Mouse (Mus musculus): ENCODE data around the gene Olfr1508.
"Not testable (repeated sequence)": the region's sequence is repeated elsewhere in the genome, so short reads cannot be mapped to it uniquely, and the experiment has no call there.

The Olfr1508 gene

DNA sequence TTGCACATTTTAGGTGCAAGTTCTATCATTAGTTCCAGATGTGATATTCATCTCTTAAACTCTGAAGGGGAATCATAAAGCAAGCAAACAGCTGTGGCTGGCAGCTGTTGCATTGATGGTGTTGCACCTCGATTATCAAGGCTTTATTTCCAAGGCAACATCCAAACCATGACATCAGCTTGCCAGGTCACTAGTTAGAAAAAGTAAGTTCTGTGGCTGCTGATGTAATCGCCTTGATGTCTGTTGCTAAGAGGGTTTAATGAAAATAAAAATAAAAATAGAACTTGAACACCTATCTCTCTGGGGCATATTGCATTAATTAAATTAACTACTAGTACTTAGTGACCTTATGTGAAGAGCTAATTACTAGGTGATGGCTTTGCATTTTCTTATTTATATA, at the start of gene Olfr1508:
Gene Olfr1508 (minus strand): TSS at position 101 of the 400 bp plus-strand sequence.
- DNase-seq = no peak

DNA sequence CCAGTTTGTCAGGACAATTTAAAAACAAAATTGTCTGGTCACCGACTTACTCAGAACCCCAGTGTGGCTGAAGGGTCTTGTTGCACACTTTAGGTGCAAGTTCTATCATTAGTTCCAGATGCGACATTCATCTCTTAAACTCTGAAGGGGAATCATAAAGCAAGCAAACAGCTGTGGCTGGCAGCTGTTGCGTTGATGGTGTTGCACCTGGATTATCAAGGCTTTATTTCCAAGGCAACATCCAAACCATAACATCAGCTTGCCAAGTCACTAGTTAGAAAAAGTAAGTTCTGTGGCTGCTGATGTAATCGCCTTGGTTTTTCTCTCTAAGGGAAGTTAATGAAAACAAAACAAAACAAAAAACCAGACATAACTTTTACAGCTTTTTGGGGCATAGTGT, 28.2 kb upstream of the Olfr1508 start, which contains the start of gene Olfr1507:
Gene Olfr1507 (minus strand): TSS at position 234 of the 400 bp plus-strand sequence.
- no peak for DNase-seq

DNA sequence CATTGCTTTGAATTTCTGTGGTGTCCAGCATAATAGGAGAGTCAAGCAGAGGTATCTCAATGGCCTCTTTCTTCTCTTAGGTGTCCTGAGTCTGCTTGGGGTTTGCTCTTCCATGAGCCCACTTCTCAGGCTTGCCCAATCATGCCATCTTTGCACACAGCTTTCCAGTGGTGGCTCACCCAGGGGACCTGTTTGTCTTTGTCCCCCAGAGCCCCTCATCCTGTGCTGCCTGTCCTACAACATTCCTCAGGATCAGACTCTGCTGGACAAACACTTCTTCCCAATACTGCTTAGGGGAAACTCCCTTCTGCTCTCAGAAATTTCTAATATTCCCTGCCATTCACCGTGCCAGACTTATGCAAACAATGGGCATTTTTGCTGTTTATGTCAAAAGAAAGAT, 1.6 kb downstream of the Olfr1508 start:
- DNase-seq = no peak

DNA sequence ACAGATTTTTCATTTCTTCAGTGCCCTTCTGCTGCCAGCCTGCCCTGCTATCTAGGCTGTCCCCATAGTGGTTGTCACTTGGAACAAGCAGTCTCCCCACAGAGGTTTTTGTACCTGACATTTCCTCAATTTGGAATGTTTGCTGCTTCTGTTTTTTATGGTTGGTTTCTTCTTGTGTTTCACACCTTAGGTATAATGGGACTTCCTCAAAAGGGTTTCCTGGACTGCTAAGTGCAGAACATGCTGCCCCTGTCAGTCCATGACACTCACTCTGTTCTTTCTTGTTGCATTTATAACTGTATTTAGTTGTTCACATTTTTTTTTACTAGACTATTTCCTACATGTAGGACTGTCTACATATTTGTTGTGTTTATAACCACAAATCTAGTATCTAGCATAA, 5.4 kb downstream of the Olfr1508 start:
- no peak for DNase-seq

DNA sequence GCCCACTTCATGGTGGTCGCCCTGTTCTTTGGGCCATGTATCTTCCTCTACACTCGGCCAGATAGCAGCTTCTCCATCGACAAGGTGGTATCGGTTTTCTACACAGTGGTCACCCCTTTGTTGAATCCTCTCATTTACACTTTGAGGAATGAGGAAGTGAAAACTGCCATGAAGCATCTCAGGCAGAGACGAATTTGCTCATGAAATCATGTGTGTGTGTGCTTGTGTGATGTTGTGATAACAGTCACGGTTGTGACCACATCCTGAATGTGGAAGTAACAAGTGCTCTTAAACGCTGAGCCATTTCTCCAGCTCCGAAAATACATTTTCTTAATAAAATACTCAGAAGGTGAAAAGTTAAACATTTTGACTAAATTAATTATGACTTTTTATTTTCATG, 16.2 kb downstream of the Olfr1508 start:
- no peak for DNase-seq

DNA sequence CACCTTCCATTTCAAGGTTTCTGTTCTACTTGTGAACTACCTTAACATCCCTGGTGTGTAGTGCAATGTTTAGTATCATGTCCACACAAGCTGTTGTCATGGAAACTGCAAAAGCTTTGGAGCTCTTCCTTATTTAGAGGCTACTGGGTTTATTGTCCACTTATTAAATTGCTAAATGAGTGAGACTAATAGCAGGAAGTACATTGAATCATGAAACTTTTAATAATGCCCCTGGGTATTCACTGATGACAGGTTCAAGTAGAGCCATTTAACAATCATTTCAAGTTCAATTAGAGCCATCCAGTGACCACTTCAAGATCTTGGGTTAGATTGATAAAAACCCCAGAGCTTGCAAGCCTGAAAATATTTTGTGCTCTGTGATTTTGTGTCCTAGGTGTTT, 24.6 kb downstream of the Olfr1508 start, which contains the start of gene Olfr1509:
Gene Olfr1509 (plus strand): TSS at position 301 of the 400 bp plus-strand sequence.
- no peak for DNase-seq

DNA sequence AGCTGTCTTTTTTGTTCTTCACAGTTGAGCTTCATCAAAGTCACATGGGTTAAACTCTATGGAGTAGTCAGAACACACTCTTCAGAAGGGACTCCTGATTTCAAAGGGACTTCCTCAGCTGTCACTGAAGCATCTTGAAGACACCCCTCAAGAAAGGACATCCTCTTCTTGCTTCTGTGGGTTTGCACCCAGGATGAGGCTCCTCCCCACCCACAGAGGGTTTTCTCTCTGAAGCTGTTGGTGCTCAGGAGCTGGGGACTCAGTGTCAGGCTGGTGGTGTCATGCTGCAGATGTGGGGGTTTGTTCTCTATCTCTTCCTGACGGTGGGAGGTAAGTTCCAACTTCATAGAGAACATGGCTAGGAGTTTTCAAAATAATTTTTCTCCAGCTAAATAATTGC, 39.6 kb downstream of the Olfr1508 start:
- DNase-seq = no peak

DNA sequence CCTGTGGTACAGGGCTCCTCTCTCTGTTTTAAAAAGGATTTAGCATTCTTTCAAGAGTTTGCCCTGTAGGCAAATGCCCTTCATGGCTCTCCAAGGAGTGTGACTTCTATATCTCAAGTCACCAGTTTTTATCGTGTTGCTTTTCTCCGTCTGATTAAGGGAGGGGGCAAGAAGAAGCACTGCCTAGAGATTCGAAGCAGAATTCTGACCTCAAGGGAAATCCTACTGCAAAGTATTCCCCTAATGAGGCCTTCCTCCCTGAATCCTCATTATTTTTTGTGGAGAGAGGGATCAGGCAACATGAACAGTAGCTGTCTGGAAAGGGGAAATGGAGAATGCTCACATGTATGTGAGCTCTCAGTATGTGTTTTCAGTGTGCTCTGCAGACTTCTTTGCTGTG, 53.0 kb downstream of the Olfr1508 start, which contains the start of gene Olfr1510:
Gene Olfr1510 (minus strand): TSS at position 101 of the 400 bp plus-strand sequence.
- no peak for DNase-seq

DNA sequence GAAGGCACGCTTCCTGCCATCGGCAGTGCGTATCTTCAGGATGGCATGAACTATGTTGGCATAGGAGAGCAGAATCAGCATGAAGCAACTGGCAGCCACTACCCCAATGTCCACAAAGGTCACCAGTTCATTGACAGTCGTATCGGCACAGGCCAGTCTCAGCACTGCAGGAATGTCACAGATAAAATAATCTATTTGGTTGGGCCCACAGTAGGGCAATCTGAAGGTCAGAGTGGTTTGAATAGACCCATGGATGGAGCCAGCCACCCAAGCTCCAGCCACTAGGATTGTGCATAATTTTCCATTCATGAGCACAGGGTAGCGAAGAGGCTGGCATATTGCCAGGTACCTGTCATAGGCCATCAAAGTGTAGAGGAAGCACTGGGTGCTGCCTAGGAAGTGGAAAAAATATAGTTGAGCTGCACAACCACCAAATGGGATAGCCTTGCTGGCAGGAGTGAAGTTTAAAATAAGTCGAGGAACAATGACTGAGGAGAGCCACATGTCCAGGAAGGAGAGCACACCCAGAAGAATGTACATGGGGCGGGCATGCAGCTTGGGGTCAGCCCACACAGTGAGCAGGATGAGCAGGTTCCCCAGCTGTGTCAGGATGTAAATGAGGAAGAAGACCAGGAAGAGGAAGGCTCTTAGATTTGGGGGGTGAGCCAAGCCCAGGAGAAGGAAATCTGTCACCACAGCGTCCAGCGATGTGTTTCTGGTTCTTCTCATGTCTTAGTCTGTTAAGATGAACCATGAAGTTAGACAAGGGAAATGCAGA, 57.0 kb downstream of the Olfr1508 start:
- DNase-seq = not testable (repeated sequence)
